20 mouse cellular contexts compared by ENCODE assay signal in genomic region chr16:51807323-51807722, GRCm38 (mm10).
A peak's percentile ranks its signal among the peaks of the same experiment; 100 is the strongest.
DNase-seq lines count a peak whose midpoint lies in the region; ATAC-seq and TF ChIP-seq lines count a peak whose summit lies in the region.
"Had no signal": no experiment of that assay in that cellular context is flagged by ENCODE, and none has a peak within 500 bp of the region (broad histone marks: within the 10 kb centered on the region; RNA-seq: fewer than 3 reads in every experiment).

No protein-coding gene starts in this region.

- H3K27me3 ChIP-seq in heart, embryonic 16.5 days (ENCODE audit: control insufficient read depth, insufficient read depth, low read length) = no peaks in the 10 kb centered on the region
- H3K27me3 ChIP-seq in heart, embryonic 12.5 days (replicated peaks) = no peaks in the 10 kb centered on the region
- no peaks in the 10 kb centered on the region for H3K27me3 ChIP-seq in heart, embryonic 10.5 days (ENCODE audit: insufficient read depth, poor library complexity, severe bottlenecking)
- H3K27me3 ChIP-seq: forebrain, embryonic 12.5 days; heart, embryonic 13.5 days; hindbrain, embryonic 15.5 days; limb, embryonic 15.5 days; Patski had no signal

- 73% methylated on average over 6 of the region's 6 CpGs for WGBS in heart, embryonic 16.5 days
- 80% methylated on average over 6 of the region's 6 CpGs for WGBS in heart, embryonic 12.5 days
- 52% methylated on average over 6 of the region's 6 CpGs for WGBS in lung, adult 2 months
- WGBS in heart, embryonic 10.5 days = 84% methylated on average over 6 of the region's 6 CpGs

- TF ChIP-seq POLR2A in lung, adult 2 months (IDR thresholded peaks at IDR 0.05; ENCODE audit: borderline replicate concordance, extremely low read depth, low read depth, low read length) = no peak

- TF ChIP-seq CTCF in lung, adult 2 months (IDR thresholded peaks at IDR 0.05; ENCODE audit: insufficient read depth, low read length) = no peak

- H3K4me1 ChIP-seq in heart, embryonic 16.5 days (ENCODE audit: control insufficient read depth, insufficient read depth, low read length) = peaks cover 3% of the 10 kb centered on the region
- H3K4me1 ChIP-seq in heart, embryonic 12.5 days (replicated peaks) = peaks cover 6% of the 10 kb centered on the region; the same call in 1 of the 2 replicates
- no peaks in the 10 kb centered on the region for H3K4me1 ChIP-seq in lung, adult 2 months (ENCODE audit: control insufficient read depth, insufficient read depth, low read length)
- H3K4me1 ChIP-seq in heart, embryonic 10.5 days = no peaks in the 10 kb centered on the region
- H3K4me1 ChIP-seq: forebrain, embryonic 12.5 days; hindbrain, embryonic 15.5 days; limb, embryonic 15.5 days had no signal

- no peaks in the 10 kb centered on the region for H3K9me3 ChIP-seq in heart, embryonic 16.5 days (replicated peaks; ENCODE audit: control insufficient read depth, low read length)
- 0 out of 2 replicates have a peak, but pooled peaks cover 5% of the 10 kb centered on the region for H3K9me3 ChIP-seq in heart, embryonic 12.5 days (replicated peaks)
- H3K9me3 ChIP-seq in heart, embryonic 10.5 days = no peaks in the 10 kb centered on the region
- H3K9me3 ChIP-seq: forebrain, embryonic 12.5 days; heart, embryonic 13.5 days; hindbrain, embryonic 15.5 days; limb, embryonic 15.5 days had no signal

- no peak overlapping the region for H3K4me3 ChIP-seq in heart, embryonic 16.5 days (ENCODE audit: low read length)
- no peak overlapping the region for H3K4me3 ChIP-seq in heart, embryonic 12.5 days
- H3K4me3 ChIP-seq in lung, adult 2 months (replicated peaks; ENCODE audit: extremely low read depth, low read depth, low read length) = no peak overlapping the region
- no peak overlapping the region for H3K4me3 ChIP-seq in heart, embryonic 10.5 days
- H3K4me3 ChIP-seq: forebrain, embryonic 12.5 days; heart, embryonic 13.5 days; hindbrain, embryonic 15.5 days; limb, embryonic 15.5 days had no signal

- no peak overlapping the region for H3K4me2 ChIP-seq in heart, embryonic 16.5 days (ENCODE audit: low read depth, low read length)
- H3K4me2 ChIP-seq in heart, embryonic 12.5 days = no peak overlapping the region
- H3K4me2 ChIP-seq: forebrain, embryonic 12.5 days; heart, embryonic 13.5 days; hindbrain, embryonic 15.5 days; limb, embryonic 15.5 days; midbrain, embryonic 11.5 days had no signal

- no peak overlapping the region for H3K9ac ChIP-seq in heart, embryonic 16.5 days (ENCODE audit: low read length)
- H3K9ac ChIP-seq in heart, embryonic 12.5 days = no peak overlapping the region
- H3K9ac ChIP-seq: forebrain, embryonic 12.5 days; heart, embryonic 13.5 days; hindbrain, embryonic 15.5 days; limb, embryonic 15.5 days; liver, postnatal 0 days had no signal

- DNase-seq in 416B (ENCODE audit: low read depth) (peak; percentile 67), R1 (ENCODE audit: low read depth, low spot score) (peak; percentile 3)
- DNase-seq in cerebellum, postnatal 25 days = no peak
- no peak for DNase-seq in lung, adult 2 months
- DNase-seq in heart, embryonic 10.5 days (ENCODE audit: low spot score) = no peak
- DNase-seq: adrenal gland, postnatal 36 days; cerebellum, adult 2 months; heart, postnatal 36 days; layer of hippocampus, postnatal 36 days; liver, postnatal 0 days had no signal

- no peaks in the 10 kb centered on the region for H3K36me3 ChIP-seq in heart, embryonic 16.5 days (ENCODE audit: control insufficient read depth, insufficient read depth)
- no peaks in the 10 kb centered on the region for H3K36me3 ChIP-seq in heart, embryonic 12.5 days
- no peaks in the 10 kb centered on the region for H3K36me3 ChIP-seq in heart, embryonic 10.5 days
- H3K36me3 ChIP-seq: forebrain, embryonic 12.5 days; heart, embryonic 13.5 days; hindbrain, embryonic 15.5 days; limb, embryonic 15.5 days had no signal

- no peak overlapping the region for H3K27ac ChIP-seq in heart, embryonic 16.5 days (ENCODE audit: low read length)
- no peak overlapping the region for H3K27ac ChIP-seq in heart, embryonic 12.5 days (ENCODE audit: poor library complexity, severe bottlenecking)
- H3K27ac ChIP-seq in heart, embryonic 10.5 days = no peak overlapping the region
- H3K27ac ChIP-seq: forebrain, embryonic 12.5 days; heart, embryonic 13.5 days; hindbrain, embryonic 15.5 days; limb, embryonic 15.5 days had no signal

- 0 out of 2 replicates have a peak, but pooled peaks have one; percentile 32 for ATAC-seq in heart, embryonic 16.5 days (replicated peaks; ENCODE audit: extremely low read depth, insufficient read depth, low FRiP score)
- no peak for ATAC-seq in heart, embryonic 12.5 days (ENCODE audit: insufficient number of reproducible peaks, low FRiP score)
- peak; percentile 51 for ATAC-seq in megakaryocyte, adult 5-6 weeks (ENCODE audit: poor library complexity, severe bottlenecking)
- ATAC-seq: intestine, postnatal 0 days; liver, postnatal 0 days; Patski had no signal

Comparison
In these comparisons a context has a peak if more than half of its experiments do, and no peak if none do; other contexts are left out.
1. DNase-seq: peak in 416B (single experiment) and R1 (single experiment); none in cerebellum, postnatal 25 days (0 of 2), lung, adult 2 months (single experiment) and heart, embryonic 10.5 days (single experiment).